Mouse (Mus musculus) MEL (cell line): ENCODE data around the gene Pop5. TPM values are rescaled to one million over a fixed set of nuclear protein-coding genes. Genes with fewer than 3 reads are reported as not detected.

Experiments used
- DNase-seq: peaks from one replicate; pipeline ENCODE4 v3.0.0; 2011; ENCODE audit warnings: low read depth, low spot score
- H3K27ac ChIP-seq: 2 replicates; pipeline ENCODE4 v1.5.1; 2012; ENCODE audit warnings: low read depth, mild to moderate bottlenecking, control low read depth, low read length, moderate library complexity; ENCODE audit not compliant: control insufficient read depth
- H3K27me3 ChIP-seq, 2 experiments: fragments of 150-350 bp in 1 of 2; sonication (generic) in 1 of 2; 2 replicates each; pipeline ENCODE4 v1.6.1; 2012; ENCODE audit warnings: low read length in 2 of 2, mild to moderate bottlenecking in 2 of 2, improper control_type of control experiment in 1 of 2, moderate library complexity in 1 of 2; ENCODE audit not compliant: insufficient read depth in 2 of 2, control insufficient read depth in 1 of 2
- H3K36me3 ChIP-seq, 2 experiments: 2 replicates each; pipeline ENCODE4 v1.6.1; 2012 to 2014; ENCODE audit warnings: low read length in 2 of 2, improper control_type of control experiment in 1 of 2, inconsistent platforms in 1 of 2, mild to moderate bottlenecking in 1 of 2; ENCODE audit not compliant: insufficient read depth in 2 of 2, control insufficient read depth in 1 of 2
- H3K4me1 ChIP-seq, 2 experiments: fragments of 150-350 bp in 1 of 2; sonication (generic) in 1 of 2; 2 replicates each; pipeline ENCODE4 v1.6.1; 2012; ENCODE audit warnings: low read length in 2 of 2, improper control_type of control experiment in 1 of 2, mild to moderate bottlenecking in 1 of 2; ENCODE audit not compliant: insufficient read depth in 2 of 2, control insufficient read depth in 1 of 2
- H3K4me3 ChIP-seq, 2 experiments: fragments of 150-350 bp in 1 of 2; sonication (generic) in 1 of 2; 2 replicates each; pipeline ENCODE4 v1.5.1; 2012; ENCODE audit warnings: low read depth in 2 of 2, low read length in 2 of 2, mild to moderate bottlenecking in 2 of 2, moderate library complexity in 2 of 2, control low read depth in 1 of 2, improper control_type of control experiment in 1 of 2; ENCODE audit not compliant: control insufficient read depth in 1 of 2, insufficient read depth in 1 of 2
- H3K79me2 ChIP-seq: 2 replicates; pipeline ENCODE4 v1.6.1; 2012; ENCODE audit warnings: mild to moderate bottlenecking, low read length, moderate library complexity; ENCODE audit not compliant: control insufficient read depth, poor library complexity, insufficient read depth
- H3K9ac ChIP-seq: 2 replicates; pipeline ENCODE4 v1.6.1; 2012; ENCODE audit warnings: low read depth, mild to moderate bottlenecking, control low read depth, low read length, moderate library complexity; ENCODE audit not compliant: control insufficient read depth, poor library complexity, severe bottlenecking
- H3K9me3 ChIP-seq: fragments of 150-350 bp; sonication (generic); replicated peaks from 2 replicates; pipeline ENCODE4 v1.6.1; 2012; ENCODE audit warnings: mild to moderate bottlenecking, low read length, improper control_type of control experiment, moderate library complexity; ENCODE audit not compliant: insufficient read depth
- CHD2 ChIP-seq: IDR thresholded peaks from 2 replicates; pipeline ENCODE4 v1.6.1; 2011; ENCODE audit warnings: low read length, improper control_type of control experiment
- ELF1 ChIP-seq: IDR thresholded peaks from 2 replicates; pipeline ENCODE4 v1.6.1; 2014; ENCODE audit warnings: low read depth, mild to moderate bottlenecking, inconsistent platforms, low read length, improper control_type of control experiment, moderate library complexity
- KAT2A ChIP-seq: conservative IDR thresholded peaks from 2 replicates; pipeline ENCODE4 v1.6.1; 2012; ENCODE audit warnings: low read depth, low read length, improper control_type of control experiment, inconsistent platforms
- MAFK ChIP-seq: IDR thresholded peaks from 2 replicates; pipeline ENCODE4 v1.6.1; 2011; ENCODE audit warnings: low read depth, mild to moderate bottlenecking, low read length, improper control_type of control experiment, borderline replicate concordance
- MAZ ChIP-seq: IDR thresholded peaks from 2 replicates; pipeline ENCODE4 v1.6.1; 2012; ENCODE audit warnings: low read depth, mild to moderate bottlenecking, inconsistent platforms, low read length, improper control_type of control experiment
- MEF2A ChIP-seq: IDR thresholded peaks from 2 replicates; pipeline ENCODE4 v1.6.1; 2014; ENCODE audit warnings: low read depth, mild to moderate bottlenecking, inconsistent platforms, low read length, improper control_type of control experiment; ENCODE audit not compliant: poor library complexity, insufficient replicate concordance, severe bottlenecking; ENCODE audit errors: extremely low read depth
- MYB ChIP-seq: IDR thresholded peaks from 2 replicates; pipeline ENCODE4 v1.6.1; 2011; ENCODE audit warnings: mild to moderate bottlenecking, low read depth, low read length, improper control_type of control experiment
- RAD21 ChIP-seq: IDR thresholded peaks from 2 replicates; pipeline ENCODE4 v1.6.1; 2011; ENCODE audit warnings: mild to moderate bottlenecking, low read depth, low read length, improper control_type of control experiment
- RCOR1 ChIP-seq: IDR thresholded peaks from 2 replicates; pipeline ENCODE4 v1.6.1; 2012; ENCODE audit warnings: low read depth, mild to moderate bottlenecking, inconsistent platforms, low read length, improper control_type of control experiment
- SIN3A ChIP-seq: IDR thresholded peaks from 2 replicates; pipeline ENCODE4 v1.6.1; 2012; ENCODE audit warnings: low read length, improper control_type of control experiment, inconsistent platforms
- TAL1 ChIP-seq: IDR thresholded peaks from 2 replicates; pipeline ENCODE4 v1.6.1; 2012; ENCODE audit warnings: mild to moderate bottlenecking, inconsistent platforms, low read length, moderate library complexity, mixed read lengths
- UBTF ChIP-seq: IDR thresholded peaks from 2 replicates; pipeline ENCODE4 v1.6.1; 2012; ENCODE audit warnings: low read depth, mild to moderate bottlenecking, inconsistent platforms, low read length, improper control_type of control experiment, moderate library complexity, borderline replicate concordance; ENCODE audit not compliant: insufficient read depth
- USF2 ChIP-seq, 2 experiments: IDR thresholded peaks; 2 replicates each; pipeline ENCODE4 v1.6.1; 2011 to 2012; ENCODE audit warnings: improper control_type of control experiment in 2 of 2, low read length in 2 of 2, borderline replicate concordance in 1 of 2, inconsistent platforms in 1 of 2, low read depth in 1 of 2, mild to moderate bottlenecking in 1 of 2; ENCODE audit not compliant: insufficient read depth in 1 of 2
- ZKSCAN1 ChIP-seq: IDR thresholded peaks from 2 replicates; pipeline ENCODE4 v1.6.1; 2012; ENCODE audit warnings: low read depth, mild to moderate bottlenecking, inconsistent platforms, low read length, improper control_type of control experiment, moderate library complexity
- polyA plus RNA-seq, 2 experiments: library from polyadenylated mRNA; stranded (reverse) in 1 of 2; unstranded in 1 of 2; fragments of >175 nt in 1 of 2; fragments of >200 nt in 1 of 2; gene quantifications; 2 replicates each; pipeline versions ENCODE4 v1.2.1 to v1.2.4; 2012; ENCODE audit warnings: low replicate concordance in 2 of 2, low read depth in 1 of 2; ENCODE audit not compliant: insufficient read length in 2 of 2, insufficient read depth in 1 of 2, missing spikeins in 1 of 2
- total RNA-seq: library from RNA; depleted of rRNA; stranded (reverse); fragments of 300-350 nt; gene quantifications from 2 replicates; pipeline ENCODE4 v1.2.3, GENCODE M21; 2012

Pop5 gene
- total and polyA plus RNA-seq, 3 experiments: 103 to 388 (median 208) TPM

DNA sequence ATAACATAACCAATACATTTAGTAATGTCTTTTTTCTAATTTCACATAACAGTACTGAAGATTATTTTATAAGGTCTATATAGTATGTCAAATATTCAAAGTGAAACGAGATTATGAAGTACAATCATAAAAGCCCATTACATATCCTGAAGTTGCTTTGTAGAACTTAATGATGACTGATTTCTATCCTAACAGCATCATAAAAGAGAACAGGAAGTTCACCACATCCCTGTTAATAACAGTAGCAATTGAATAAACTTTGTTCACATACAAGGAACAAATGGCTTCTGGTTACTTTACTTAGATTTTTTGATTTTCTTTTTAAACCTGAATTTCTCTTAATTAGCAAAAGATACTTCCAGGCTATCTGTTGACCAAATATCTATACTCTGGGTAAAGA, 26.2 kb downstream of the Pop5 start:
- H3K27me3 ChIP-seq: no peaks in the 10 kb centered on the region
- no peak overlapping the region for H3K27ac ChIP-seq
- H3K9me3 ChIP-seq: no peaks in the 10 kb centered on the region
- H3K9ac ChIP-seq: no peak overlapping the region
- peaks cover 7 to 8% of the 10 kb centered on the region in 2 experiments for H3K36me3 ChIP-seq
- H3K4me3 ChIP-seq: no peak overlapping the region
- DNase-seq: no peak
- H3K4me1 ChIP-seq: peaks cover 2 to 10% of the 10 kb centered on the region in 2 experiments; a peak in 3 of 4 replicates
- TF ChIP-seq ELF1: no peak
- TF ChIP-seq TAL1: no peak
- TF ChIP-seq MAFK: no peak
- no peak for TF ChIP-seq MYB
- TF ChIP-seq MEF2A: no peak
- TF ChIP-seq ZKSCAN1: no peak
- TF ChIP-seq RCOR1: no peak
- H3K79me2 ChIP-seq: peaks cover 27% of the 10 kb centered on the region

DNA sequence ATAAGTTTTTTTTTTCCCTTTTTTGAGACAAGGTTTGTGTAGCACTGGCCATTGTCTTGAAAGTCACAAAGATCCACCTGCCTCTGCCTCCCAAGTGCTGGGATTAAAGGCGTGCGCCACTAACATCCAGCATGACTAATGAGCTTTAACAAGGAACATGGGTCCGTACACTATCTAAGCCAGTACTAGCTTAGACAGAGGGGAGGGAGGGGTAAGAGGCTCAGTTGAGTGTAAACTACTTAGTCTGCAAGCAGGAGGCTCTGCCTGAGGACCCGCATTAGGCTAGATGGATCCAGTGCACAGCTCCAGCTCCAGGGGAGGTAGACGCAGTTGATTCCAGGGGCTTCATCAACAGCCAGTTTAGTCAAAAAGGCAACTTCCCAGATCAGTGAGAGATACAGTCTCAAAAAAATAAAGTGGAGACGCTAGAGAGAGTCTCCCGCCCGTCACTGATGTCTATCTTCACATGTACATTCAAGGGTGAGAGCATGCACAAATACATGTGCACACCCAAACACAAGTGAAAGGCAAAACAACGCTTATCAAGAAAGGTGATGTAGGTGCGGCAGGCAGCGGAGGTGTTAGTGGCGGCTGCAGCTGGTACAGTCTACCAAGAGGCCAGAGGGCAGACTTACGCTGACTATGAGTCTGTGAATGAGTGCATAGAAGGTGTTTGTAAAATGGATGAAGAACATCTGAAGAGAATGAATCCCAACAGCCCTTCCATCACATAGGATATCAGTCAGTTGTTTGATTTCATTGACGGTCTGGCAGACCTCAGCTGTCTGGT, 27.1 kb downstream of the Pop5 start:
- Histone ChIP-seq H3K27me3 (no peaks in the 10 kb centered on the region), H3K9ac (no peak overlapping the region), H3K79me2 (peaks cover 27% of the 10 kb centered on the region), H3K4me1 (peaks cover 7 to 15% of the 10 kb centered on the region in 2 experiments), H3K4me3 (no peak overlapping the region), H3K36me3 (peaks cover 7 to 15% of the 10 kb centered on the region in 2 experiments), H3K9me3 (no peaks in the 10 kb centered on the region), H3K27ac (no peak overlapping the region)
- no peak for TF ChIP-seq MAZ
- no peak for TF ChIP-seq CHD2
- TF ChIP-seq KAT2A: no peak
- TF ChIP-seq RAD21: no peak
- no peak for TF ChIP-seq SIN3A
- no peak for TF ChIP-seq UBTF
- TF ChIP-seq USF2 (IDR thresholded peaks at IDR 0.05; ENCODE audit: borderline replicate concordance in 1 of 2, insufficient read depth in 1 of 2, low read depth in 1 of 2, low read length in 2 of 2): no peak
- no peak for DNase-seq
